Mouse (Mus musculus): Measurements from ENCODE around the gene Nol3. TPM values are rescaled to one million over a fixed set of nuclear protein-coding genes. Genes with fewer than 3 reads are reported as not detected.

Gene Nol3
- polyA plus RNA-seq, 1 experiment from 2014 or later, result 0.10 TPM

- 26% methylated on average over 18 of the region's 18 CpGs for WGBS (ENCODE audit: insufficient replicate concordance)
- peak; percentile 15; the same call in 1 of the 2 replicates for ATAC-seq (ENCODE audit: low read depth)
These were observed 22.7 kb downstream of the Nol3 start for GRCm38 (mm10) chr8:105298351-105299252.

GRCm38 (mm10) chr8:105299962-105300361 is 24.0 kb downstream of the Nol3 start:
- Histone ChIP-seq H3K9ac (peak overlapping the region; percentile 99), H3K9me3 (replicated peaks) (no peaks in the 10 kb centered on the region), H3K36me3 (peaks cover 64% of the 10 kb centered on the region), H3K4me3 (replicated peaks) (peak overlapping the region; percentile 99), H3K4me1 (replicated peaks) (peaks cover 85% of the 10 kb centered on the region), H3K4me2 (peak overlapping the region; percentile 95), H3K27me3 (no peaks in the 10 kb centered on the region; the same call in 1 of the 2 replicates), H3K27ac (peak overlapping the region; percentile 97)
- WGBS (ENCODE audit: insufficient replicate concordance), result 24% methylated on average over 8 of the region's 8 CpGs
- peak; percentile 94 for ATAC-seq (ENCODE audit: low read depth)
- DNase-seq, result peak; percentile 90

More at GRCm38 (mm10) chr8:105298351-105299252, 22.7 kb downstream of the Nol3 start:
- Histone ChIP-seq H3K4me2 (peak overlapping the region; percentile 95), H3K27ac (peak overlapping the region; percentile 97), H3K36me3 (peaks cover 50% of the 10 kb centered on the region), H3K4me1 (replicated peaks) (peaks cover 71% of the 10 kb centered on the region), H3K9ac (peak overlapping the region; percentile 99), H3K4me3 (replicated peaks) (peak overlapping the region; percentile 99), H3K9me3 (replicated peaks) (no peaks in the 10 kb centered on the region), H3K27me3 (no peaks in the 10 kb centered on the region; the same call in 1 of the 2 replicates)
- DNase-seq, result no peak

GRCm38 (mm10) chr8:105303396-105303795 is 27.5 kb downstream of the Nol3 start:
- no peak overlapping the region for H3K9ac ChIP-seq
- peaks cover 82% of the 10 kb centered on the region for H3K4me1 ChIP-seq (replicated peaks)
- no peaks in the 10 kb centered on the region for H3K9me3 ChIP-seq (replicated peaks)
- peaks cover 95% of the 10 kb centered on the region for H3K36me3 ChIP-seq
- H3K27ac ChIP-seq, result peak overlapping the region; percentile 97
- WGBS (ENCODE audit: insufficient replicate concordance), result 64% methylated on average over 8 of the region's 8 CpGs
- no peak for ATAC-seq (ENCODE audit: low read depth)
- H3K4me2 ChIP-seq, result peak overlapping the region; percentile 95
- no peaks in the 10 kb centered on the region for H3K27me3 ChIP-seq
- no peak for DNase-seq
- H3K4me3 ChIP-seq (replicated peaks), result no peak overlapping the region

- peaks cover 77% of the 10 kb centered on the region for H3K4me1 ChIP-seq (replicated peaks)
These were observed 27.9 kb downstream of the Nol3 start for GRCm38 (mm10) chr8:105303874-105304273.

GRCm38 (mm10) chr8:105304325-105305210 is 28.6 kb downstream of the Nol3 start:
- WGBS (ENCODE audit: insufficient replicate concordance), result 70% methylated on average over 9 of the region's 9 CpGs

More at GRCm38 (mm10) chr8:105303874-105304273, 27.9 kb downstream of the Nol3 start:
- no peak for DNase-seq
- Histone ChIP-seq H3K36me3 (peaks cover 95% of the 10 kb centered on the region), H3K9me3 (replicated peaks) (no peaks in the 10 kb centered on the region), H3K9ac (peak overlapping the region; percentile 23; the same call in 1 of the 2 replicates), H3K27ac (peak overlapping the region; percentile 97), H3K4me2 (peak overlapping the region; percentile 95), H3K4me3 (replicated peaks) (peak overlapping the region; percentile 20; the same call in 1 of the 2 replicates), H3K27me3 (no peaks in the 10 kb centered on the region)
- 88% methylated on average over 9 of the region's 9 CpGs for WGBS (ENCODE audit: insufficient replicate concordance)
- no peak for ATAC-seq (ENCODE audit: low read depth)

GRCm38 (mm10) chr8:105305211-105306145 is 29.5 kb downstream of the Nol3 start, which contains the start of gene Elmo3:
Gene Elmo3 (plus strand): TSS chr8:105305601.
- Histone ChIP-seq H3K27me3 (no peaks in the 10 kb centered on the region), H3K36me3 (peaks cover 97% of the 10 kb centered on the region), H3K4me3 (replicated peaks) (peak within 1 kb of the TSS; percentile 45), H3K9ac (peak within 1 kb of the TSS; percentile 59), H3K4me1 (replicated peaks) (peaks cover 66% of the 10 kb centered on the region), H3K4me2 (peak within 1 kb of the TSS; percentile 62), H3K27ac (peak within 1 kb of the TSS; percentile 97), H3K9me3 (replicated peaks) (no peaks in the 10 kb centered on the region)
- peak; percentile 57 for DNase-seq
- WGBS (ENCODE audit: insufficient replicate concordance), result 18% methylated on average over 30 of the region's 30 CpGs
- ATAC-seq (ENCODE audit: low read depth), result peak; percentile 75

More at GRCm38 (mm10) chr8:105304325-105305210, 28.6 kb downstream of the Nol3 start:
- no peak for DNase-seq
- H3K27me3 ChIP-seq, result no peaks in the 10 kb centered on the region
- H3K9me3 ChIP-seq (replicated peaks), result no peaks in the 10 kb centered on the region
- H3K4me2 ChIP-seq, result peak overlapping the region; percentile 62
- H3K27ac ChIP-seq, result peak overlapping the region; percentile 97
- peak overlapping the region; percentile 41 for H3K9ac ChIP-seq
- H3K36me3 ChIP-seq, result peaks cover 97% of the 10 kb centered on the region
- peak; percentile 3; the same call in 1 of the 2 replicates for ATAC-seq (ENCODE audit: low read depth)
- 0 out of 2 replicates have a peak overlapping the region, but pooled peaks have one; percentile 20 for H3K4me3 ChIP-seq (replicated peaks)
- H3K4me1 ChIP-seq (replicated peaks), result peaks cover 72% of the 10 kb centered on the region

- H3K36me3 ChIP-seq, result peaks cover 97% of the 10 kb centered on the region
- WGBS (ENCODE audit: insufficient replicate concordance), result 72% methylated on average over 5 of the region's 5 CpGs
- ATAC-seq (ENCODE audit: low read depth), result no peak
These were observed 30.3 kb downstream of the Nol3 start for GRCm38 (mm10) chr8:105306146-105306691.

GRCm38 (mm10) chr8:105307670-105308069 is 31.7 kb downstream of the Nol3 start:
- ATAC-seq (ENCODE audit: low read depth) (no peak), DNase-seq (no peak)
- 93% methylated on average over 13 of the region's 13 CpGs for WGBS (ENCODE audit: insufficient replicate concordance)
- Histone ChIP-seq H3K4me1 (replicated peaks) (peaks cover 60% of the 10 kb centered on the region), H3K9ac (no peak overlapping the region), H3K4me2 (no peak overlapping the region), H3K27me3 (no peaks in the 10 kb centered on the region), H3K36me3 (peaks cover 97% of the 10 kb centered on the region), H3K9me3 (replicated peaks) (no peaks in the 10 kb centered on the region), H3K27ac (no peak overlapping the region), H3K4me3 (replicated peaks) (no peak overlapping the region)

More at GRCm38 (mm10) chr8:105306146-105306691, 30.3 kb downstream of the Nol3 start:
- Histone ChIP-seq H3K4me1 (replicated peaks) (peaks cover 60% of the 10 kb centered on the region), H3K9me3 (replicated peaks) (no peaks in the 10 kb centered on the region), H3K4me2 (peak overlapping the region; percentile 62), H3K27ac (peak overlapping the region; percentile 97), H3K4me3 (replicated peaks) (peak overlapping the region; percentile 45), H3K27me3 (no peaks in the 10 kb centered on the region), H3K9ac (peak overlapping the region; percentile 59)
- DNase-seq, result no peak

- no peak overlapping the region for H3K9ac ChIP-seq
- H3K4me2 ChIP-seq, result no peak overlapping the region
- no peak overlapping the region for H3K4me3 ChIP-seq (replicated peaks)
- ATAC-seq (ENCODE audit: low read depth) (no peak), DNase-seq (no peak)
- H3K9me3 ChIP-seq (replicated peaks), result no peaks in the 10 kb centered on the region
- no peak overlapping the region for H3K27ac ChIP-seq
- H3K27me3 ChIP-seq, result no peaks in the 10 kb centered on the region
- 90% methylated on average over 10 of the region's 10 CpGs for WGBS (ENCODE audit: insufficient replicate concordance)
- peaks cover 60% of the 10 kb centered on the region for H3K4me1 ChIP-seq (replicated peaks)
- peaks cover 97% of the 10 kb centered on the region for H3K36me3 ChIP-seq
These were observed 32.5 kb downstream of the Nol3 start for GRCm38 (mm10) chr8:105308428-105308827.

All from liver, embryonic 13.5 days (tissue).